Mouse (Mus musculus): Measurements from ENCODE around the gene Spns2.

DNA sequence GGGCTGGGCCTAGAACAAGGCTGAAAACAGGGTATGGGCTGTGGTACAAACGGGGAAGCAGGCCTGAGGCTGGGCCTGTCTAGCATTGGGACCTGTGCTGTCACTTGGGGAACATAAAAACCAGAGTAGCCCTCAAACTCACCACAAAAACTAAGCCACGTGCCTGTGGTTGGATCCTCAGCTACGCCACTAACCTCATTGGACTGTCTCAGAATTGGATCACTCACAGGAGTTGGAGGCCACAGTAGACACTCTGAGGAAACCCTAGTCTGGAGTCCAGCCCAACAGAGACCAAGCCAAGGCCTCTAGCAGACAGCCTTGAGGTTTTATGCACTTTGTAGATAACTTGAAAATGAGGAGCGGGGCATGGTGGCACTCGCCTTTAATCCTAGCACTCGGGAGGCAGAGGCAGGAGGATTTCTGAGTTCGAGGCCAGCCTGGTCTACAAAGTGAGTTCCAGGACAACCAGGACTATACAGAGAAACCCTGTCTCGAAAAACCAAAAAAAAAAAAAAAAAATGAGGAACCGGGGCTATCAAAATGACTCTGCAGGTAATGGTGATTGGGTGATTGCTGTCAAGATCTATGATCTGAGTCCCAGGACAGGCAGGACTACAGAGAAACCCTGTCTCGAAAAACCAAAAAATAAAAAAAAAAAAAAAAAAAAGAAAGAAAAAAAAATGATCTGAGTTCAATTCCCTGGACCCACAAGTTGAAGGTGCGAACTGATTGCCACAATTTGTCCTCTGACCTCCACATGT is 68.0 kb downstream of the Spns2 start:
- TF ChIP-seq CTCF (IDR thresholded peaks at IDR 0.05; ENCODE audit: low read depth) (no peak), EP300 (IDR thresholded peaks at IDR 0.05; ENCODE audit: low read depth) (no peak)

Measured in liver, embryonic 14.5 days (tissue).